Mouse (Mus musculus) erythroblast, embryonic 14.5 days (primary cell): Measurements from ENCODE around the gene Atxn1. TPM values are rescaled to one million over a fixed set of nuclear protein-coding genes. Genes with fewer than 3 reads are reported as not detected.

Experiments used
- H3K27me3 ChIP-seq: 2 replicates; pipeline ENCODE4 v1.6.1; 2012; ENCODE audit warnings: inconsistent platforms; ENCODE audit not compliant: control insufficient read depth
- H3K36me3 ChIP-seq: 2 replicates; pipeline ENCODE4 v1.6.1; 2012; ENCODE audit warnings: mild to moderate bottlenecking, inconsistent platforms; ENCODE audit not compliant: control insufficient read depth
- H3K4me1 ChIP-seq: 2 replicates; pipeline ENCODE4 v1.6.1; 2012; ENCODE audit warnings: inconsistent platforms; ENCODE audit not compliant: control insufficient read depth
- H3K4me3 ChIP-seq: replicated peaks from 2 replicates; pipeline ENCODE3; 2012; ENCODE audit warnings: moderate library complexity, mild to moderate bottlenecking, inconsistent platforms
- H3K9me3 ChIP-seq: 2 replicates; pipeline ENCODE4 v1.6.1; 2012; ENCODE audit warnings: low read length, inconsistent platforms, mixed read lengths; ENCODE audit not compliant: control insufficient read depth
- GATA1 ChIP-seq: IDR thresholded peaks from 2 replicates; pipeline ENCODE4 v1.6.1; 2012; ENCODE audit warnings: low read length, inconsistent platforms, mixed read lengths
- TAL1 ChIP-seq: IDR thresholded peaks from 3 replicates; pipeline ENCODE4 v1.6.1; 2012; ENCODE audit warnings: low read length, inconsistent platforms, mixed read lengths
- polyA plus RNA-seq: library from polyadenylated mRNA; stranded (reverse); fragments of >175 nt; gene quantifications from 2 replicates; pipeline ENCODE4 v1.2.3, GENCODE M21; 2012

Atxn1 gene
- polyA plus RNA-seq, 1 experiment, result 0.01 TPM

DNA sequence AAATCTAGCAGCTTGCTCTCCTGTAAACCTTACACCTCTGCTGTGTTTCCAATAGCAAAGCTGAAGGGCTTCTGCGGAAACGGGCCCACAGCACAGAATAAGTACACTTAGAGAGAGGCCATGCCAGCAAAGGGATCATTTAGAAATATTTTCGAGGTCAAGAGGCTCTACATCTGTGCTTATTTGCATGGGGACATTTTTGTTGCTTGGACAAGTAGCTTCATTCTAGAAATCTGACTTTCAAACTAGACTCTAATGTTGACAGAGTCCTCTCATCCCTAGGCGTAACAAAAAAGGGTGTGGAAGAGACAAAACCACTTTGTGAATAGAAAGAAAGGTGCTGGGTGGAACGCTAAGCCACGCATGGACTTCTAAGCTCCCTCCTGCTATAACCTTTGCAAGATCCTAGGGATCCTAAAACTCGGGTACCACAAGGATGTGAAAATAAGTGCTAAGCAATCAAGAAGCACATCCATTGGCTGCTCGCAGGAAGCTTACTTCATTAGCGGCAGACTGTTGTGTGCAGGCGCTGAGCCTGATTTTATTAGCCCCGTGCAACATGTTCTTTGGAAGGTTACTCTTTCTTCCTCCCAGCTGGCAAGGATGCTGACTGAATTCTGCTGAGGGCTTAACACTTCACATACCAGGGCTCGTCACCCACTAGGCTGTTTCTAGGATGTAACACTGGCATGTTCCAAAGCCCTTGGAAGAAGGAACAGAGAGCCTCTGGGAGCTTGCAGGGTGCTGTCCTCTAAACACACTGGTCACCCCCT, 334.1 kb downstream of the Atxn1 start:
- Histone ChIP-seq H3K4me3 (no peak overlapping the region), H3K4me1 (no peaks in the 10 kb centered on the region), H3K36me3 (no peaks in the 10 kb centered on the region), H3K27me3 (no peaks in the 10 kb centered on the region), H3K9me3 (no peaks in the 10 kb centered on the region)
- TF ChIP-seq TAL1 (no peak), GATA1 (no peak)

DNA sequence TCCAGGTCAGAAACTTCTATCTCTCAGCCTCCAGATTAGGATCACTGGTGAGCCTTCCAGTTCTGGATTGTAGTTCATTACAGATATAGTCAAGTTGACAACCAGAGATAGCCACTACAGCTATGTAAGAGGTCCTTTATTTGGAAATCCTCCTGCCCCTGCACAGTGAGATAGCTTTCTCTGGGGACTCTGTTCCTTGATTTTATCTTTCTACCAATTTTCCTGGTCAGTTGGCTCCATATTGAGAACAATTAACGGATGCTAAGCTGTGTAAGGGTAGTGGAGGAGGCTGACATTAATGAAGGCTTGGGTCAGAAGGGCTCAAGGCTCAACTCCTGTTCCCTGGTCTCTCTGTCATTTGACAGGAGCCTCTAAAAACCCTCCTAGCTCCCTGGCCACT, 335.1 kb downstream of the Atxn1 start:
- no peaks in the 10 kb centered on the region for H3K36me3 ChIP-seq
- no peak overlapping the region for H3K4me3 ChIP-seq
- H3K9me3 ChIP-seq, result no peaks in the 10 kb centered on the region
- TF ChIP-seq GATA1 (no peak), TAL1 (no peak)
- H3K4me1 ChIP-seq, result no peaks in the 10 kb centered on the region
- H3K27me3 ChIP-seq, result no peaks in the 10 kb centered on the region

DNA sequence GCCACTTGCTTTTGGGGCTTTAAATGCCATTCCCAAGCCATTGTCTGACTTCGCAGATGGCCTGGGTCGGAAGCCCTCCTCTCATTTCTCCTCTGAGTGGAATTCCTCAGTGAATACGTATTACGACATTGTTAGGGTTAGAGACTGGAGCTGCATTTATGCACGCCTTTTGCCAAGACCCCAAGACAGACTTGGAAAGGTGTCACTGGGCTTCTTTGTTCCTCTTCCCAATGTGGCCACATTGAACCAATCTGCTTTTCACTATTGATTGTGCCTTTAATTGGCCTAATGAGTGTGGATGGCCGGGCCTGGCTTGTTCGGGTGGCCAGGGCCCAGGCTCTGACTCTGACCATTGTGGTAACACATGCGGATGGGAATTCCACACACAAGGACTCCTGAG, 336.5 kb downstream of the Atxn1 start:
- H3K4me1 ChIP-seq, result no peaks in the 10 kb centered on the region
- H3K27me3 ChIP-seq, result peaks cover 3% of the 10 kb centered on the region; the same call in 1 of the 2 replicates
- TF ChIP-seq GATA1, result no peak
- H3K4me3 ChIP-seq, result no peak overlapping the region
- H3K36me3 ChIP-seq, result no peaks in the 10 kb centered on the region
- peaks cover 8% of the 10 kb centered on the region for H3K9me3 ChIP-seq

DNA sequence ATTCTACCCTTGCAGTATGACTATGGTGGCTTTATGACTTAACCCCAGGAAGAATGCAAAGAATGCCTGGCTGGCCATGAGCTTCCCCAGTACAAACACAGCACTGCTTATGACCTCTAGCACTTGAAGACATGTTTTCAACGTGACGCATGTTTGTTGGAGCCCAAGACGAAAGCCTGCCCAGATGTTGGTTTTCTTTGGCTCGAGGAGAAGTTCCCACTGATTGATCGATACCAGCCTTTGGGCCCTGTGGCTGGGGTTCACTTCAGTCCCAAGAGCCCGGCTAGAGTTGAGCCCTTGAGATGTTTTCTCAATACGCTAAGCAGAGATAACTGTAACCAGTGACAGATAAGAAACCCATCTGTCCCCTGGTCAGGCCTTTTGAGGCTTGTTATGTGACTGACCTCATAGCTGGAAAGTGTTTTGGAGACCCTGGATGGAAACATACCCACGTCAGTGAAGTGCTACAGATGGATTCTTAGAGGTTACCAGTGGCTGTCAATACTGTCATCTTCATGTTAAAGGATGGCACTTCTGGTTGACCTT, 337.5 kb downstream of the Atxn1 start:
- H3K36me3 ChIP-seq, result no peaks in the 10 kb centered on the region
- H3K4me1 ChIP-seq, result no peaks in the 10 kb centered on the region
- H3K27me3 ChIP-seq, result peaks cover 3% of the 10 kb centered on the region; the same call in 1 of the 2 replicates
- no peak overlapping the region for H3K4me3 ChIP-seq
- H3K9me3 ChIP-seq, result peaks cover 15% of the 10 kb centered on the region
- TF ChIP-seq TAL1 (no peak), GATA1 (no peak)

DNA sequence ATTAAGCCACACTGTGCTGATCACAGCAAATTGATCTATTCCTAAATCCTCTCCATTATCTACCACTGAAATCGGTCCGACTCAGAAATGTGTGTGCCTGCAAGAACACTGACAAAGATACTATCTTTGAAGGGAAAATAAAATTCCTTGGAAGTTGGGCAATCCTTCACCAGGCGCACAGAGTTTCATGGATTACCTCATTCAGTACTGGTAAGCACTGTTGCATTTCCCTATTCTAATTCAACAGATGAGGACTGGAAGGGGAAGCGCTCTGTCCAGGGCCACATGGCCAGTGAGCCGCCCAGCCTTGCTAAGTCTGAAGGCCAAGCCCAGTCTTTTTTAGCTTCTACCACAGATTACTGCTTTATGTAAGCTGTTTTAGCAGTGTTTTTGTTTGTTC, 339.1 kb downstream of the Atxn1 start:
- TF ChIP-seq TAL1, result no peak
- no peak for TF ChIP-seq GATA1
- peaks cover 3% of the 10 kb centered on the region; the same call in 1 of the 2 replicates for H3K27me3 ChIP-seq
- H3K4me3 ChIP-seq, result no peak overlapping the region
- no peaks in the 10 kb centered on the region for H3K4me1 ChIP-seq
- H3K9me3 ChIP-seq, result peaks cover 15% of the 10 kb centered on the region
- no peaks in the 10 kb centered on the region for H3K36me3 ChIP-seq

DNA sequence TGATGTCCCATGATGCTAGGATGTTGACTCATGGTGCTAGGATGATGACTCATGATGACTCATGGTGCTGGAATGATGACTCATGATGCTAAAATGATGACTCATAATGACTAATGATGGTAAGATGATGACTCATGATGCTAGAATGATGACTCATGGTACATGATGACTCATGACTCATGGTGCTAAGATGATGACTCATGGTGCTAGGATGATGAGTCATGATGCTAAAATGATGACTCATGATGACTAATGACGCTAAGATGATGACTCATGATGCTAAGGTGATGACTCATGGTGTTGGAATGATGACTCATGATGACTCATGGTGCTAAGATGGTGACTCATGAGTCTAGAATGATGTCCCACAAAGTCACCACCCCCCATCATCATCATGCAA, 341.0 kb downstream of the Atxn1 start:
- Histone ChIP-seq H3K27me3 (peaks cover 3% of the 10 kb centered on the region; the same call in 1 of the 2 replicates), H3K4me3 (no peak overlapping the region), H3K36me3 (no peaks in the 10 kb centered on the region), H3K9me3 (peaks cover 15% of the 10 kb centered on the region), H3K4me1 (no peaks in the 10 kb centered on the region)
- TF ChIP-seq GATA1, result no peak
- TF ChIP-seq TAL1, result no peak

DNA sequence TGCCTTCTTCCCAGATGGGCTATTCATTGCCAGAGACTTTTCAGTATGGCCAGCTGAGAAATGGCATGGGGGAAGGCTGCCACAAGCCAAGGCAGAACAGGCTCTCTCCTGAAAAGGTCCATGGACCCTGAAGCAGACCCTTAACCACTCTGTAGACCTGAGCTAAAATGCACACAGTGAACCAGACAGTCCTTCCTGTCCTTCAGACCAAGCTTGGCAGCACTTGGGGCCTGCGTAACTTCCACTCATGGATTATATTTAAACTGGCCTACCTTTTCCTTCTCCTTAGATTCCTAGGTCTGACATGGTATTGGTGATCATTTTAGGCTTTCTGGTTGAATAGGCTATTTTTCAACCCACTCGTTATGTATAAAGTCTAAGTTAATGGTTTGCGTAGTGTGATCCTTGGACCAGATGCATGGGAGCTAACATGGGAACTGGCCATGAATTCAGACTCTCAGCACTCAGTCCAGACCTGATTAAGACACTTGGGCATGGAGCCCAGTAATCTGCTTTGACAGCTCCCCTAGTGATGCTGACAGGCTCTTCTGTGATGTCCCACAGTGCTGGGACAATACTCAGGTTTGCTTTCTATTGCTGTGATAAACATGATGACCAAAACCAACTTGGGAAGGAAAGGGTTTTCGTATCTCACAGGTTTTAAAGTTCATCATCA, 341.8 kb downstream of the Atxn1 start:
- H3K4me3 ChIP-seq, result no peak overlapping the region
- H3K36me3 ChIP-seq, result no peaks in the 10 kb centered on the region
- H3K4me1 ChIP-seq, result no peaks in the 10 kb centered on the region
- TF ChIP-seq GATA1, result no peak
- TF ChIP-seq TAL1, result no peak
- peaks cover 15% of the 10 kb centered on the region for H3K9me3 ChIP-seq
- H3K27me3 ChIP-seq, result peaks cover 3% of the 10 kb centered on the region; the same call in 1 of the 2 replicates

DNA sequence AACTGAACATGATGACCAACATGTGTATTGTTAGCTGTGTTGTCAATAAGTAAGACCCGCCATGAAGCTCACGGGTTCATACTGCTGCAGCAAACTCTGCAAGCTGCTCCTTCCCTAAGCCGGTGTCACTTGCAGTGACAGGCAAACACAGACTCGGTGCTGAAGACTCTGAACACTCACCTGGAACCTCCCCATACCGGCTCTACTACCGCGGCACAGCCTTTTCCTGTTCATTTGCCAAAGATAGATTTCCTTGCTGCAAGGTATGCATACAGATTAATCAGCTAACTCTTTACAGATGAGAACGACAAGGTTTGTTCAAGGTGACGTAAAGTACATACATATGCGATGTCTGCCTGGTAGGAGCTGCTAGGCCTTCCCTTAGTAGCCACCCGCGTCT, 344.1 kb downstream of the Atxn1 start:
- no peak for TF ChIP-seq GATA1
- no peak for TF ChIP-seq TAL1
- Histone ChIP-seq H3K4me3 (no peak overlapping the region), H3K27me3 (peaks cover 3% of the 10 kb centered on the region; the same call in 1 of the 2 replicates), H3K36me3 (no peaks in the 10 kb centered on the region), H3K9me3 (peaks cover 15% of the 10 kb centered on the region), H3K4me1 (no peaks in the 10 kb centered on the region)

DNA sequence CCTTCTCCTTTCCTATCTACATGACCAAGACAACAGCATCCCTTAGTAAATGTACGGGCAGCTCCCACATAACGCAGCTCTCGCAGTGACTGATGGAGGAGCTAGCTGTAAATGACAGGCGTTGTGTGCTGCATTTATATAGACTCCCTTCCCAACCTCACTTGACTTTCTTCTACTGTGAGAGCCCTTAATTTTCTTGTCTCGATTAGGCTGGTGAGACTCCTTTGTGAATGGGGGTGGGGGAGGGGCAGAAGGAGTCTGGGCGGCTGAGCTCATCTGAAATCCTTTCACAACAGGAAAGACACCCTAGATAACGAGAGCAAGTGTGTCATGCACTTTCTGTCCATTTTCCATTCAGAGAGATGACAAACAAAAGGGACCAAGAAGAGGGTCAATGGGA, 344.5 kb downstream of the Atxn1 start:
- H3K4me3 ChIP-seq, result no peak overlapping the region
- peaks cover 15% of the 10 kb centered on the region for H3K9me3 ChIP-seq
- H3K27me3 ChIP-seq, result peaks cover 3% of the 10 kb centered on the region; the same call in 1 of the 2 replicates
- TF ChIP-seq TAL1 (no peak), GATA1 (no peak)
- H3K36me3 ChIP-seq, result no peaks in the 10 kb centered on the region
- no peaks in the 10 kb centered on the region for H3K4me1 ChIP-seq
